Mouse (Mus musculus): ENCODE results near the gene Krt28.

Gene Krt28

DNA sequence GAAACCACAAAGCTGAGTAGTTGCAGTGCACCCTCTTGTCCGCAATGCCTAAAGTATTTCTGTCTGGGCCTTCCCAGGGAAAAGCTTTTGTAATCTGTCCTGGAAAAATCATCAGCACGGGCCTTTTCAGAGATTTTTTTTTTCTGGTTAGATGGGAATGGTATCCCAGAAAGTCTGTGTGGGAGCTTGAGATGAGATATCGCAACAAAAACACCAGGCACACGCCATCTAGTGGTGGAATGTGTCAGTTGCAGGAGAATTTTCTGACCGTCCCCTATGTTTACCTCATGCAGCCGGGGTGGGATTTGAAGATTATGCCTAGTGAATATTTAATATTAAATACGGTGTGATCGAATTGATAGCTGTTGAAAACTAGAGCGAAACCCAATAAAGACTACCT is 10.3 kb downstream of the Krt28 start:
- peak; percentile 35 to 61 for DNase-seq

DNA sequence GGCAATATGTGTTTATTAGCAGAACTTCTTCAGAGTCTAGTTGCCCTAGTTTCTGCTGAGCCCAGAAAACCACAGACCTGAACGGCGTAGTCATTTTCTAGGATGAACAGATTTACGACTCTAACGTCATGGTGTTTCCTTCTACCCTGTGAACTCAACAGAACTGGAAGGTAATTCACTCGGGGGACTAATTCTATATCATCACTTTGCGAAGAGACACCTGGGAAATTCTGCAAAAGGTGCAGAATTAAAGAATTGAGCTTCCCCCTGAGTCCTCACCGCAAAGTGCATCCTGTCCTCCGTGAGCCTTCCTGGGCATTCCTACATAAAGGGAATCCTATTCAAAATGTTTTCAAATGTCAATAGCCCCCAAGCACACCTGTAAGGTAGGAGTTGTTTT is 13.3 kb downstream of the Krt28 start:
- DNase-seq, result no peak

DNA sequence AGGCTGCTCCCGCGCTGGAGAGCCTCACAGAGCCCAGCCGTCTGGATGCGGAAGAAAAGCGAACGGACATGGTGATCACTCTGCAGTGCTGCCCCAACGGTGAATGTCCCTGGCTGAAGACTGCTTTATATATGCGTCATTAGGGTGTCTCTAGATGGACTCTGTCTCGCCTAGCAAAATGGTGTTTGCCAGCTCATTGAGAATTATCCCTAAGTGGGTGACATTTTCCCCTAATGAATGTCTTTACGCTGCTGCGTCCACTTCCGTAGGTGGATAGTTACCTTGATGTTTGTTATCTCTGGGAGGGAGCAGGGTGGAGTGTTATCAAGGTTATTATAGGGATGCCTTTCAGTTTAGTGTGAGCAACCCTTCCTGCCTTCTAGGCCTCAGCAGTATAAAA is 23.7 kb downstream of the Krt28 start, which contains the start of gene Krt27:
Krt27 (minus strand) TSS at position 101 of the 400 bp plus-strand sequence.
- DNase-seq, result no peak

DNA sequence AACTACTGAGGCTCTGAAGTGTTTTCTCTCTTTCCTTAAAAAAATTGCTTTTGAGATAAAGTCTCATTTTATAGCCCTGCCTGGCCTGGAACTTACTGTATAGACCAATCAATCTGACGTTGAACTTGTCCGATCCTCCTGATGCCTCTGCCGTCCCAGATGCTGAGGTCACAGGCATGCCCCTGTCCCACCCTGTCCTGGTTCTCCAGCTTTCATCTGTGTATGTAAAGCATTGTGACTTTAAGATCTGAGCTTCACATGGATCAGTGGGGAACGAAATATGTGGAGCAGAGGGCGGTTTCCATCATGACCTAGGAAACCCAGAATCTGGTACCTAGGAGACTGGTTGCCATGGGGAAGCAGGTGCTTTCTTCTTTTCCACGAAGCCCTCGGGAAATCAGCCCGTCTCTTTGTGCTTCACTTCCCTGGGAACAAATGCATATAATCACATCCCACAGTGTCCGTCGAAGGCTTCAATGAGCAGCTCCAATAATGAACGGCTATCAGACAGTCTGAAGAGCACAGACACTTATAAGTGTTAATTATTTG is 35.3 kb downstream of the Krt28 start:
- no peak for DNase-seq

DNA sequence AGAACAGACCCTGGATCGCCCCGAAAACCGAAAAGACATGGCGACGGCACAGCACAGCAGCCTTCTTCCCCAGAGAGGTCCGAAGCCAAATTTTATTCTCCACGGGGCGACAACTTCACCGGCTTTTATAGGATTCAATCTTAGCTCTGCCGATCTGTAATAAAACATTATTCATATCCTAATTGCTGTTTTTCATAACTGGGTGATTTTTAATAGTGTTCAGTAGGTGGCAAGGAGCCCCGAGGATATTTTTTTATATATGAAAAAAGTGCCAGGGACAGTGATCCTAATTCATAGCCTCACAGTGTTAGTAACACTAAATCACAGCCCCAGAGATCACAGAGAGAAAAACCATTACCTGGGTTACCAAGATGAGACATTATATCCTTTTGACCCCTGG is 36.8 kb downstream of the Krt28 start, which contains the start of gene Krt26:
Krt26 (minus strand) TSS at position 101 of the 400 bp plus-strand sequence.
- no peak for DNase-seq

DNA sequence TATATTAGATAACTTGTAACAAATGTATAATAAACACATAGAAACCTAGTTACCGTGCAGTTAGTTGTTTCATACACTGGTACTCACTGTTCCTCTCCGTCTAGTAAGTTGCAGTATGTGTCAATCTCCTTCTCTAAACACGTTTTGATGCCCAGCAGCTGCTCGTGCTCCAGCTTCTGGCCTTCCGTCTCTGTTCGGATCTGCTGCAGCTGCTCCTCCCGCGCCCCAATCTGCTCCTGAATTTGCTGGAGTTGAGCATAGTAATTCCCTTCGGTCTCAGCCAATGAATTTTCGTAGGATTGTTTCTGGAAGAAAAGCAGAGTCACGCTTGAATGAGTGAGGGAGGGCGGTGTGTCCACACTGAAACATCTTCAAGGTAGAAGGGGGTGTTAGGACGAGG is 41.3 kb downstream of the Krt28 start:
- no peak for DNase-seq

DNA sequence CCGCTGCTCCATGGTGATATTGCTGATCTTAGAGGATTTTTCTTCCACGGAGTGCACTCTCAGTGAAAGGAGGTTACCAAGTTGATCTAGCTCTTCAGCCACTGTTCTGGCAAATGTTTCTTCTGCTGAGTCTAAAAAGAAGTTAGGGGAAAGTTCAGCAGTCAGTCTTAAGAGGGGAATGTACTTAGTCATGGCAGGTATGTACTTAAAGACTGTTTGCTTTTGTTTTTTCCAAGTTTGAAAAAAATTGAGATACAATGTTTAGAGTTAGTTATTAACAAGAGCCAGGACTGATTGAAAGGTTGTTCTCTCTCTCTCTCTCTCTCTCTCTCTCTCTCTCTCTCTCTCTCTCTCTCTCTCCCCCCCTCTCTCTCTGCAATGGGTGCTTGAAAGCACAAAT is 45.0 kb downstream of the Krt28 start:
- DNase-seq, result no peak

DNA sequence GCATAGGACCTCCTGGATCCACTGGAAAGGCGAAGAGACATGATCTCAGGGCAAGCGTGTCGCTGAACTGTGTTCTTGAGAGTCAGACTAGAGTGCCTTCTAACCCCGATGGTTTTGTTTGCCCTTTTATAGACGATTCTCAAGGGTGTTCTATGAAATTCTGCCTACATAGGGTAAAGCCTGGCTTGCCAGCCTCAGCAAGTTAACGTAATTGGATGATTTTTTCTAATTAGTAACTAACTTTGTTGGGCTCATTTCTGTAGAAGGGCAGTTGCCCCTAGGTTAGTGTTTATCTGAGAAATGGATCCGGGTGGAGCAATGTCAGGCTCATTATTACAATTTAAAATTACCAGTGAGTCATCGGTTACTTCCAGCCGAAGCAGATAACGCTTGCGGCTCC is 51.9 kb downstream of the Krt28 start, which contains the start of gene Krt25:
Krt25 (minus strand) TSS at position 101 of the 400 bp plus-strand sequence.
- no peak for DNase-seq

DNA sequence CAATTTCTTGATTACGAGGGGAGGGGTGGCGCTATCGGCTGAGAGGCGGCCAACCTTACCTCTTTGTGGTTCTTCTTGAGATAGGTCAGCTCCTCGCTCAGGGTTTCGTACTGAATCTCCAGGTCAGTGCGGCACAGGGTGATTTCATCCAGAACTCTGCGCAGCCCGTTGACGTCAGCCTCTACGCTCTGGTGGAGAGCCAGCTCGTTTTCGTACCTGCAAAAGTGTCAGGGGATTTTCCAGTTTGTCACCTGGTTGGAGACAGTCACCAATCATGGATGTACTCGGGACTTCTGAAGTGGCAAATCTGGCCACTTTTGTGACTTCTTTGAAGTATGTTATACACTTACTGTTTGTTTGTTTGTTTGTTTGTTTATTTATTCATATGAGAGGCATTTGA is 53.6 kb downstream of the Krt28 start:
- no peak for DNase-seq

DNA sequence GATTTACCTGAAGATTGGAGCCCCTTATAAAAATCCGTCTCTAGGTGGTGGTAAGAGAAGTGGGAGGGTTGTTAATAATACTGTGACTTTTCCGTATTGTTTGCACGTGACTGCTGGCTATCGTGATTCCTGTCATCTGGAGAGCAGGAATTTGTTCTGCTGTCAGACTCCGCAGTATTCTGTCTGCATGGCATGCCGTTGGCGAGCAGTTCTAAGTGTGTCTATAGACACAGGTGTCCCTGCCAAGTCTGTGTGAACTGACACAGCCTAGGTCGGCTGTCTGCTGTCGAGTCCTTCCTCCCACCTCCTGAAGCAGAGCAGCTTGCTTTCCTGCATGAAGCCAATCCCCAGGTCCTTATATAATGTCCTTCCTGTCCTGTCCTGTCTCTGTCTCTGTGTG is 55.6 kb downstream of the Krt28 start:
- no peak for DNase-seq

DNA sequence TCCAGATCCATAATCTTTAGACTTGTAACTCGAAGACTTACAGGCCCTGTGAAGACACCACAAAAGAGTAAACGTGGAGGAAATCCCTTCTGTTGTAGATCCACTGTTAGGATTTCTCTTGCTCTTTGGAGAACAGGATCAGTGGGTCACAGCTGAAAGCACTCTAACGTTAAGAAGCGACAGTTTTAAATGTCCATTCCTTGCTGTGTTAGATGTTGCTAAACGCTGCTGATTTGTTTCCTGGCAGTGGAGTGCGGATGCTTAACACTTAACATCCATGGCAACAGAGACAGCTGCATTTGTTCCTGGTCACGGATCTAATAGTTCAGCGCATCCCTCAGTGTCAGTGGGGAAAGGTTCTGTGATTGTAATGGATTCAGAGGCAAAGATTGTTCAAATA is 58.2 kb downstream of the Krt28 start:
- no peak for DNase-seq

All from cerebellum, postnatal 25 days (tissue).